In the genomic region with DNA sequence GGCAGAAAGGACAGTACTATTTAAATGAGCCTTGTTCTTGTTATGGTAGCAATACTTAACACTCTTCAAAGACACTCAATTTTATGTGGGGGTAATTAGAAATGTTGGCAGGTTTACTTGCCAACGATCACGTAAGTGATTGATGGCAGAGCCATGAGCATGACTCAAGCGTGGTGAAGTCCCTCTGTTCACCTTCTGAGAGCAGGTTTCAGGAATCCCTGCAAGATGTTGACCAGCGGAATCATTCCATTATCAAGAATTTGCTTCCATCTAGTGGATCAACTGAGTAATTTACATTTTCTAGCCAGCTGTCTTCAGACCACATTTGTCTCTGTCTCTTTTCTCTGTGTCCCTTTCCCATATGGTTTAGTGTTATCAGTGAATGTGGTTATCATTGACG, we compare ENCODE assay signal across 8 mouse cellular contexts.
A peak's percentile ranks its signal among the peaks of the same experiment; 100 is the strongest.
DNase-seq lines count a peak whose midpoint lies in the region; ATAC-seq lines count a peak whose summit lies in the region.
"Had no signal": no experiment of that assay in that cellular context is flagged by ENCODE, and none has a peak within 500 bp of the region (broad histone marks: within the 10 kb centered on the region; RNA-seq: fewer than 3 reads in every experiment).

No protein-coding gene starts in this region.

- H3K4me2 ChIP-seq in midbrain, embryonic 11.5 days, result no peak overlapping the region
- H3K4me2 ChIP-seq: liver, embryonic 15.5 days had no signal

- no peak overlapping the region for H3K9ac ChIP-seq in midbrain, embryonic 11.5 days (ENCODE audit: low read length)
- H3K9ac ChIP-seq: liver, embryonic 15.5 days had no signal

- H3K36me3 ChIP-seq in midbrain, embryonic 11.5 days (ENCODE audit: control insufficient read depth, insufficient read depth, low read length), result no peaks in the 10 kb centered on the region
- H3K36me3 ChIP-seq in midbrain, embryonic 10.5 days, result no peaks in the 10 kb centered on the region
- H3K36me3 ChIP-seq: liver, embryonic 15.5 days had no signal

- H3K9me3 ChIP-seq in midbrain, embryonic 11.5 days (ENCODE audit: control insufficient read depth, low read length), result no peaks in the 10 kb centered on the region
- no peaks in the 10 kb centered on the region for H3K9me3 ChIP-seq in midbrain, embryonic 10.5 days (replicated peaks)
- H3K9me3 ChIP-seq: liver, embryonic 15.5 days had no signal

- H3K27ac ChIP-seq in midbrain, embryonic 11.5 days (ENCODE audit: low read depth, low read length), result no peak overlapping the region
- H3K27ac ChIP-seq in midbrain, embryonic 10.5 days (replicated peaks), result no peak overlapping the region
- H3K27ac ChIP-seq: liver, embryonic 15.5 days had no signal

- 50% methylated on average over 5 of the region's 5 CpGs for WGBS in midbrain, embryonic 11.5 days
- WGBS in midbrain, embryonic 10.5 days, result 57% methylated on average over 5 of the region's 5 CpGs

- H3K4me1 ChIP-seq in midbrain, embryonic 11.5 days (ENCODE audit: control insufficient read depth, insufficient read depth, low read length), result no peaks in the 10 kb centered on the region
- H3K4me1 ChIP-seq in midbrain, embryonic 10.5 days, result no peaks in the 10 kb centered on the region
- H3K4me1 ChIP-seq: liver, embryonic 15.5 days had no signal

- no peak for DNase-seq in midbrain, embryonic 11.5 days (ENCODE audit: low spot score, missing footprints)
- DNase-seq in midbrain, embryonic 10.5 days (ENCODE audit: low spot score), result no peak
- peak; percentile 19 to 38 for DNase-seq in cerebellum, adult 18-20 months
- DNase-seq in lung, postnatal 10 days, result peak; percentile 20
- DNase-seq in spleen, postnatal 14 days (ENCODE audit: low spot score in 2 of 2), result no peak

- H3K4me3 ChIP-seq in midbrain, embryonic 11.5 days (ENCODE audit: low read depth, low read length), result no peak overlapping the region
- no peak overlapping the region for H3K4me3 ChIP-seq in midbrain, embryonic 10.5 days
- H3K4me3 ChIP-seq: liver, embryonic 15.5 days had no signal

- H3K27me3 ChIP-seq in midbrain, embryonic 11.5 days (ENCODE audit: control insufficient read depth, insufficient read depth, low read length), result no peaks in the 10 kb centered on the region
- H3K27me3 ChIP-seq in midbrain, embryonic 10.5 days (ENCODE audit: low read depth, poor library complexity, severe bottlenecking), result no peaks in the 10 kb centered on the region
- H3K27me3 ChIP-seq: liver, embryonic 15.5 days had no signal

- ATAC-seq in midbrain, embryonic 11.5 days (ENCODE audit: low FRiP score), result peak; percentile 70
- peak; percentile 53 to 67 for ATAC-seq in hematopoietic stem cell, adult 5-6 weeks (replicated peaks in 1 of 2; ENCODE audit: insufficient read depth in 1 of 2, low FRiP score in 2 of 2, low TSS enrichment in 1 of 2, low read depth in 1 of 2, poor library complexity in 2 of 2, severe bottlenecking in 2 of 2)
- no peak for ATAC-seq in erythroid progenitor cell, adult 5-6 weeks (replicated peaks; ENCODE audit: low FRiP score, poor library complexity, severe bottlenecking)

Comparison
In these comparisons a context has a peak if more than half of its experiments do, and no peak if none do; other contexts are left out.
1. DNase-seq: peak in cerebellum, adult 18-20 months (2 of 2) and lung, postnatal 10 days (single experiment); none in midbrain, embryonic 11.5 days (single experiment), midbrain, embryonic 10.5 days (single experiment) and spleen, postnatal 14 days (0 of 2).